Mouse (Mus musculus): Measurements from ENCODE around the gene Klf1. TPM values are rescaled to one million over a fixed set of nuclear protein-coding genes. Genes with fewer than 3 reads are reported as not detected.

Klf1 gene
- polyA plus RNA-seq, 1 experiment from 2014 or later = 54.3 TPM

DNA sequence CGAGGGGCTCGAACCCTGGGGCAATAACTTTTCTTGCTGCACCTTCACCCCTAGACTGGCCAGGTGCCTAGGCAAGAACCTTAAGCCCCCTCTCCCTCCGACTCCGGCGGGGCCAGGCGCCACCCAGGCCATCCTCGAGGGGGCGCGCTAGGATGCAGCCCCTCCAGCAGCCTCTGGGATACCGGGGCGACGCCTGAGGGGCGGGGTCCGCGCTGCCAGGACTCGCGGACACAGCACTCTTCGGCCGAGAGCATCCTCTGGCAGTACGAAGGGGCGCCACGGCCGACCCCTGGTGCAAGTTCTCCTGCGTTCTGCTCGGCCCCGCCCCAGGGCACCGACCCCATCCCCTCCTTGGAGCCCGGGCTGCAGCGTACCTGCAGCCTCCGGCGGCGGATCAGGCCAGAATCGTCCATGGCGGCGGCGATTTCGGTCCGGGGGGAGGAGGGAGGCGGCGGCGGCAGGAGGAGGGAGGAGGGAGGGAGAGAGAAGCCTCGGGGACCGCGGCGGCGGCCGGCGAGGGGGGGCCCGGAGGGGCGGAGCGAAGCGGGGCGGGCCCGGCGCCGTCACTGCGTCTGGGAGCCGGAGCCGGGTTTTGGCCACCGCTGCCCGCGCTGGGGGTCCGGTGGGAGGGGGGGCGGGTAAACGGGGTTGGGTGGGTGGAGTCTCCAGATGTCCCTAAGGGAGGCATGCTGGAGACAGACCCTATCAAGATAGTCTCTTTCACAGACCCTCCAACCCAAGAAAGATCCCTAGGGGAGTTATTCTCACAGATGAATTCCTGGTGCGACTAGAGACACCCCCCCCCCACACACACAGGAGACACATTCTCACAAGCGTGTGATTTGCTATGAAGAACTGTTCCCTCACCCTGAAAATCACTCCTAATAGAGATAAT, 44.2 kb downstream of the Klf1 start:
- Histone ChIP-seq H3K27me3 (ENCODE audit: insufficient read depth, poor library complexity, severe bottlenecking) (peaks cover 86% of the 10 kb centered on the region), H3K27ac (no peak overlapping the region), H3K9me3 (no peaks in the 10 kb centered on the region), H3K4me3 (peak overlapping the region; percentile 60), H3K4me1 (peaks cover 18% of the 10 kb centered on the region), H3K36me3 (no peaks in the 10 kb centered on the region)
- WGBS = 2% methylated on average over 31 of the region's 67 CpGs
- no peak for DNase-seq (ENCODE audit: low spot score)

DNA sequence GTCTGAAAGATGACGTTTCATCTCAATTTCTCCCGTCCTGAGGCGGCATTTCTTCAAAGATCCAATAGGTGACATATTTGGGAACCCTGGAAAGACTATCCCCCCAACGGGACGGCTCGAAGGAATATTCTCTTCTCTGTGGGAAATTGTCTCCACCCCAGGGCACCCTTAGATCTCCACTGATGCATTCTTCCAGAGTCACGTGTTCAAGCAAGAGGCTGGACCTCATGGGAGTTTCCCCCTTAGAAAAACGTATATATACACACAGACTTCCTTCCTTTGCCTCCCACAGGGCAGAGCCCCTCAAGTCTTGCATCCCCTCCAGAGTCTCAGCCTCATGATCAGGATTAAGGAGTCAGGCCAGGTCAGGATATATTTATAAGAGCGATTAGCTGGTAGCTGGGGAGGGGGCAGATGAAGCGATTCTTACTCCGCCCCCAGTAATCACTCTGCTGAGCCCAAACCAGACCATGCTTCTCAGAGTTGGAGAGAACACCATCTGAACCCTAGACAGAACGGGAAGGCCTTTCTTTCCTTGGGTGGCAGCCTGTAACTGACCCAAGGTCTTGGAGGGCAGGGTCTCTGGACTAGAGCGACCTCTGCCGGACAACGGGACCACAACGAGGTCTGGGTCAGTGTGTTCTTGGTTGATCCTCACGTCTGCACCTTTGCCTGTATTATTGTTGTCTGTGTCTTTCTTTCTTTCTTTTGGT, 45.0 kb downstream of the Klf1 start, which contains the start of gene Rtbdn:
TSS of gene Rtbdn (plus strand) at position 464 of the 713 bp plus-strand sequence.
- no peak for DNase-seq (ENCODE audit: low spot score)
- Histone ChIP-seq H3K27ac (no peak within 1 kb of the TSS), H3K9me3 (no peaks in the 10 kb centered on the region), H3K4me3 (peak within 1 kb of the TSS; percentile 60), H3K36me3 (no peaks in the 10 kb centered on the region), H3K27me3 (ENCODE audit: insufficient read depth, poor library complexity, severe bottlenecking) (peaks cover 92% of the 10 kb centered on the region), H3K4me1 (peaks cover 18% of the 10 kb centered on the region)
- WGBS = 13% methylated on average over 17 of the region's 17 CpGs

DNA sequence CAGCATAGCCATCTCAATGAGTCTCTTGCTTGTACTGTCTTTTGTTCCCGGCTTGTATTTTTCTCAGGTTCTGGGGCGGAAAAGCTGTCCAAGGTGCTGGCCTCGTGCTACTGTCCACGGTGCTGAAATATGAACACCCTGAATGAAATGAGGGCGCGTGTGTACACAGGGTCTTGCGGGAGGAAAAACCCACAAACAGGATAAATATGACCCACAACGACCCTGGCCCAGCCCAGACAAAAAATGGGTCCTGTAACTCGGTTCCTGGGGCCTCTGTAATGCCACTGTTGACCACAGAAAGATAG, 45.5 kb downstream of the Klf1 start:
- H3K27ac ChIP-seq = no peak overlapping the region
- peaks cover 18% of the 10 kb centered on the region for H3K4me1 ChIP-seq
- H3K36me3 ChIP-seq = no peaks in the 10 kb centered on the region
- H3K27me3 ChIP-seq (ENCODE audit: insufficient read depth, poor library complexity, severe bottlenecking) = peaks cover 93% of the 10 kb centered on the region
- 18% methylated on average over 9 of the region's 9 CpGs for WGBS
- H3K9me3 ChIP-seq = no peaks in the 10 kb centered on the region
- no peak for DNase-seq (ENCODE audit: low spot score)
- no peak overlapping the region for H3K4me3 ChIP-seq

DNA sequence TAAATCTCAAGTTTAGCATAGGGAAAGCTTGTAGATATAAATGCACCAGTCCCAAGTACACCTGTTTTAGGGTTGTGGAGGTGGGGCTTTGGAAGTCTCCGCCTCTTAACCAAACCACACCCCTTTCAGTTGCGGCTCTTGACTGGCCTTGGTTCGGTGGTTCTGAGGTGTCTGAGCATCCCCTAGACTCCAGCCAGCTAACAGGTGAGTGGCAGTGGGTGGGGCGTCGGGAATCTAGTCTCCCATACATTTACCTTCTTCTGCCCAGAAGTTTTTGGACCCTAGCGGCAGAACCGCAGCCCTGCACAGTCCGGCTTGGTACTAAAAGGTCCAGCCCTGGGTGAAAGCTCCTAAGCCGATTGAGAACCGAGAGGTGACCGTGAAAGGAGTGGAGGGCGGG, 48.0 kb downstream of the Klf1 start:
- Histone ChIP-seq H3K4me1 (peaks cover 18% of the 10 kb centered on the region), H3K9me3 (no peaks in the 10 kb centered on the region), H3K27me3 (ENCODE audit: insufficient read depth, poor library complexity, severe bottlenecking) (peaks cover 86% of the 10 kb centered on the region), H3K36me3 (no peaks in the 10 kb centered on the region), H3K27ac (no peak overlapping the region), H3K4me3 (no peak overlapping the region)
- DNase-seq (ENCODE audit: low spot score) = no peak
- 16% methylated on average over 12 of the region's 12 CpGs for WGBS

DNA sequence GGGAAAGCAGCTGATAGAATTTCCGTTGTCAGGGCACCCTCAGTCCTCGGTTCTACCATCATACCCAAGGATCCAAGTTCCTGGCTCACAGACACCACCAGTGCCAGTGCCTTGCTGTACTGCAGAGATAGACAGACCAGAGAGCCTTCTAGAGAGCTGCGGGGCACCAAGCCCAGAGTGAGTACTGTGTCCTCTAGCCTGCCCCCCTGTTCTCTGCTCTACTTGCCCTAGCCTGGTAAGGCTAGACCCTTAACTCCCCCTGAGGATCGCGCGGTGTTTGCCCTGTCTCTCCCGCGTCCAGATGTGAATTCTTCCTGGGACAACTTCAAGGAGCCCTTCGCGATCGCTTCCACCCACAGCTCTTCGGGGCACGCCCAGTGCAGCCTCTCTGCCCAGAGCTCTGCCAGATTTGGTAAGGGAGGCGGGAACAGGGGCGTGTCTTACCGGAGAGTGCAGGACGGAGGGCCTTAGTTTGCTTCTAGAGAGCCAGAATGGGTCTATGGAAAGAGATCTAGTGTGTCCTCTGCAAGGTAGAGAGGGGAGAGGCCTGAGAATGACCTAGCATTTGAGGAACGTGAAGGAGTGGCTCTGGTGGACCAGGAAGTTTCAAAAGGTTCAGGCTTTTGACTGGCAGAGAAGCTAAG, 51.0 kb downstream of the Klf1 start:
- peaks cover 15% of the 10 kb centered on the region; the same call in 1 of the 2 replicates for H3K36me3 ChIP-seq
- no peaks in the 10 kb centered on the region for H3K9me3 ChIP-seq
- DNase-seq (ENCODE audit: low spot score) = no peak
- H3K4me1 ChIP-seq = peaks cover 5% of the 10 kb centered on the region; the same call in 1 of the 2 replicates
- peaks cover 58% of the 10 kb centered on the region for H3K27me3 ChIP-seq (ENCODE audit: insufficient read depth, poor library complexity, severe bottlenecking)
- H3K27ac ChIP-seq = no peak overlapping the region
- WGBS = 6% methylated on average over 18 of the region's 18 CpGs
- 0 out of 2 replicates have a peak overlapping the region, but pooled peaks have one; percentile 22 for H3K4me3 ChIP-seq

Small RNAs within 50 kb of the gene (microRNA-seq; reads per million reads assigned to microRNA genes)
- gene Gm24197 (not detected), gene Mir7069 (3.8 reads per million, percentile 10 among the genes with 10 or more reads in this experiment)

Other genes with a start within 250 kb of the Klf1 start
- 71.6 and 103 TPM in 2 replicates for gene Ier2, start 239.1 kb upstream of the Klf1 start, polyA plus RNA-seq (2016; fragmentation: Nextera tagmentation; extraction: Ambion mirVana)
- 59.8 and 64.6 TPM in 2 replicates for gene Trmt1, start 215.6 kb upstream of the Klf1 start, polyA plus RNA-seq (2016; fragmentation: Nextera tagmentation; extraction: Ambion mirVana)
- 22.2 and 25.0 TPM in 2 replicates for gene Nacc1, start 214.1 kb upstream of the Klf1 start, polyA plus RNA-seq (2016; fragmentation: Nextera tagmentation; extraction: Ambion mirVana)
- 18.5 and 19.3 TPM in 2 replicates for gene Lyl1, start 200.5 kb upstream of the Klf1 start, polyA plus RNA-seq (2016; fragmentation: Nextera tagmentation; extraction: Ambion mirVana)
- 2.1 and 3.2 TPM in 2 replicates for gene G430095P16Rik, start 178.9 kb upstream of the Klf1 start, polyA plus RNA-seq (2016; fragmentation: Nextera tagmentation; extraction: Ambion mirVana)
- gene Nfix, start 101.6 kb upstream of the Klf1 start, polyA plus RNA-seq (2016; fragmentation: Nextera tagmentation; extraction: Ambion mirVana) = 0.87 and 2.1 TPM in 2 replicates
- gene Dand5, start 79.1 kb upstream of the Klf1 start, polyA plus RNA-seq (2016; fragmentation: Nextera tagmentation; extraction: Ambion mirVana) = 5.3 TPM in 2 replicates
- 57.3 and 60.5 TPM in 2 replicates for gene Gadd45gip1, start 70.4 kb upstream of the Klf1 start, polyA plus RNA-seq (2016; fragmentation: Nextera tagmentation; extraction: Ambion mirVana)
- 137 and 154 TPM in 2 replicates for gene Rad23a, start 61.3 kb upstream of the Klf1 start, polyA plus RNA-seq (2016; fragmentation: Nextera tagmentation; extraction: Ambion mirVana)
- 881 and 1,047 TPM in 2 replicates for gene Calr, start 55.0 kb upstream of the Klf1 start, polyA plus RNA-seq (2016; fragmentation: Nextera tagmentation; extraction: Ambion mirVana)
- 80.8 and 108 TPM in 2 replicates for gene Farsa, start 44.9 kb upstream of the Klf1 start, polyA plus RNA-seq (2016; fragmentation: Nextera tagmentation; extraction: Ambion mirVana)
- 51.7 and 64.6 TPM in 2 replicates for gene Syce2, start 29.8 kb upstream of the Klf1 start, polyA plus RNA-seq (2016; fragmentation: Nextera tagmentation; extraction: Ambion mirVana)
- 43.8 and 45.3 TPM in 2 replicates for gene Gcdh, start 8.0 kb upstream of the Klf1 start, polyA plus RNA-seq (2016; fragmentation: Nextera tagmentation; extraction: Ambion mirVana)
- 3.2 and 3.8 TPM in 2 replicates for gene Dnase2a, start 6.6 kb downstream of the Klf1 start, polyA plus RNA-seq (2016; fragmentation: Nextera tagmentation; extraction: Ambion mirVana)
- 0.09 and 0.16 TPM in 2 replicates for gene Mast1, start 35.4 kb downstream of the Klf1 start, polyA plus RNA-seq (2016; fragmentation: Nextera tagmentation; extraction: Ambion mirVana)
- 0.21 and 0.34 TPM in 2 replicates for gene Rtbdn, start 45.1 kb downstream of the Klf1 start, polyA plus RNA-seq (2016; fragmentation: Nextera tagmentation; extraction: Ambion mirVana)
- not detected in 2 replicates for gene Gm49661, start 67.5 kb downstream of the Klf1 start, polyA plus RNA-seq (2016; fragmentation: Nextera tagmentation; extraction: Ambion mirVana)
- 810 and 835 TPM in 2 replicates for gene Prdx2, start 67.7 kb downstream of the Klf1 start, polyA plus RNA-seq (2016; fragmentation: Nextera tagmentation; extraction: Ambion mirVana)
- gene Rnaseh2a, start 67.8 kb downstream of the Klf1 start, polyA plus RNA-seq (2016; fragmentation: Nextera tagmentation; extraction: Ambion mirVana) = 104 and 119 TPM in 2 replicates
- 9.5 and 11.4 TPM in 2 replicates for gene Junb, start 76.8 kb downstream of the Klf1 start, polyA plus RNA-seq (2016; fragmentation: Nextera tagmentation; extraction: Ambion mirVana)
- 8.4 and 14.7 TPM in 2 replicates for gene Hook2, start 88.7 kb downstream of the Klf1 start, polyA plus RNA-seq (2016; fragmentation: Nextera tagmentation; extraction: Ambion mirVana)
- not detected in 2 replicates for gene Best2, start 112.6 kb downstream of the Klf1 start, polyA plus RNA-seq (2016; fragmentation: Nextera tagmentation; extraction: Ambion mirVana)
- gene Asna1, start 123.4 kb downstream of the Klf1 start, polyA plus RNA-seq (2016; fragmentation: Nextera tagmentation; extraction: Ambion mirVana) = 149 and 157 TPM in 2 replicates
- gene Trir, start 124.9 kb downstream of the Klf1 start, polyA plus RNA-seq (2016; fragmentation: Nextera tagmentation; extraction: Ambion mirVana) = 85.6 and 133 TPM in 2 replicates
- gene Tnpo2, start 135.0 kb downstream of the Klf1 start, polyA plus RNA-seq (2016; fragmentation: Nextera tagmentation; extraction: Ambion mirVana) = 27.2 and 28.4 TPM in 2 replicates
- 20.2 and 21.0 TPM in 2 replicates for gene Fbxw9, start 158.1 kb downstream of the Klf1 start, polyA plus RNA-seq (2016; fragmentation: Nextera tagmentation; extraction: Ambion mirVana)
- gene Gm5741, start 166.1 kb downstream of the Klf1 start, polyA plus RNA-seq (2016; fragmentation: Nextera tagmentation; extraction: Ambion mirVana) = 0.51 and 0.57 TPM in 2 replicates
- gene Dhps, start 169.8 kb downstream of the Klf1 start, polyA plus RNA-seq (2016; fragmentation: Nextera tagmentation; extraction: Ambion mirVana) = 54.0 and 72.3 TPM in 2 replicates
- 97.0 and 105 TPM in 2 replicates for gene Wdr83os, start 178.8 kb downstream of the Klf1 start, polyA plus RNA-seq (2016; fragmentation: Nextera tagmentation; extraction: Ambion mirVana)
- 41.2 and 47.9 TPM in 2 replicates for gene Wdr83, start 179.4 kb downstream of the Klf1 start, polyA plus RNA-seq (2016; fragmentation: Nextera tagmentation; extraction: Ambion mirVana)
- gene Man2b1, start 181.3 kb downstream of the Klf1 start, polyA plus RNA-seq (2016; fragmentation: Nextera tagmentation; extraction: Ambion mirVana) = 27.2 and 30.7 TPM in 2 replicates
- gene Zfp791, start 221.2 kb downstream of the Klf1 start, polyA plus RNA-seq (2016; fragmentation: Nextera tagmentation; extraction: Ambion mirVana) = 0.84 and 1.00 TPM in 2 replicates
- not detected in 2 replicates for gene Cks1brt, start 250.0 kb downstream of the Klf1 start, polyA plus RNA-seq (2016; fragmentation: Nextera tagmentation; extraction: Ambion mirVana)